ENCODE assay signal across 19 mouse cellular contexts in genomic region chr14:120675752-120676151, GRCm38 (mm10).
"Had no signal": no experiment of that assay in that cellular context is flagged by ENCODE, and none has a peak within 500 bp of the region (broad histone marks: within the 10 kb centered on the region; RNA-seq: fewer than 3 reads in every experiment).

No protein-coding gene starts in this region.

- H3K4me2 ChIP-seq: liver, embryonic 13.5 days; liver, embryonic 15.5 days; lung, embryonic 14.5 days; midbrain, embryonic 13.5 days; neural tube, embryonic 13.5 days; neural tube, embryonic 15.5 days had no signal

- H3K27me3 ChIP-seq: liver, embryonic 13.5 days; liver, embryonic 15.5 days; midbrain, embryonic 13.5 days; neural tube, embryonic 13.5 days; neural tube, embryonic 15.5 days had no signal

- H3K9me3 ChIP-seq: liver, embryonic 13.5 days; liver, embryonic 15.5 days; midbrain, embryonic 10.5 days; midbrain, embryonic 13.5 days; neural tube, embryonic 13.5 days; neural tube, embryonic 15.5 days had no signal

- H3K9ac ChIP-seq: liver, embryonic 13.5 days; liver, embryonic 15.5 days; lung, embryonic 14.5 days; midbrain, embryonic 13.5 days; neural tube, embryonic 13.5 days; neural tube, embryonic 15.5 days had no signal

- ATAC-seq: midbrain, embryonic 13.5 days; midbrain, embryonic 16.5 days had no signal

- H3K4me3 ChIP-seq: liver, embryonic 13.5 days; liver, embryonic 15.5 days; midbrain, embryonic 10.5 days; midbrain, embryonic 13.5 days; myocyte; neural tube, embryonic 13.5 days; neural tube, embryonic 15.5 days had no signal

- H3K27ac ChIP-seq: liver, embryonic 13.5 days; liver, embryonic 15.5 days; midbrain, embryonic 10.5 days; midbrain, embryonic 13.5 days; neural tube, embryonic 13.5 days; neural tube, embryonic 15.5 days had no signal

- H3K36me3 ChIP-seq: liver, embryonic 13.5 days; liver, embryonic 15.5 days; midbrain, embryonic 10.5 days; midbrain, embryonic 13.5 days; neural tube, embryonic 13.5 days; neural tube, embryonic 15.5 days had no signal

- H3K4me1 ChIP-seq: liver, embryonic 13.5 days; liver, embryonic 15.5 days; midbrain, embryonic 10.5 days; midbrain, embryonic 13.5 days; neural tube, embryonic 13.5 days; neural tube, embryonic 15.5 days had no signal

- DNase-seq: liver, embryonic 13.5 days; lung, adult 18-20 months; lung, embryonic 14.5 days; lung, postnatal 10 days; lung, postnatal 4 days; retina, postnatal 1 day; right cerebral cortex, postnatal 14 days; right cerebral cortex, postnatal 4 days; spleen, adult 18-20 months; thymus, adult 18-20 months; thymus, postnatal 14 days; thymus, postnatal 36 days had no signal
